Mouse (Mus musculus) limb, embryonic 11.5 days (tissue): ENCODE measurements at regions not wholly inside any gene's neighbourhood (a gene's known extent, or its start where the extent isn't known, plus 50 kb on each side); places are given as distances from the start of the nearest gene placed in this dataset.

Experiments
- ATAC-seq: fragments of 200-750 bp; cut with Nextera tagmentation; 2 replicates; pipeline ENCODE4 v1.8.0; 2017; ENCODE audit warnings: low read depth; ENCODE audit not compliant: insufficient number of reproducible peaks, low FRiP score, low TSS enrichment
- DNase-seq: peaks from one replicate; pipeline ENCODE4 v3.0.0-alpha.2; 2015; ENCODE audit warnings: low spot score
- H3K27ac ChIP-seq: fragments of 300-500 bp; sonication (generic); replicated peaks from 2 replicates; pipeline ENCODE4 v1.5.1; 2014; ENCODE audit warnings: low read depth, mild to moderate bottlenecking, low read length
- H3K27me3 ChIP-seq: fragments of 300-500 bp; sonication (generic); 2 replicates; pipeline ENCODE4 v1.6.1; 2014; ENCODE audit warnings: mild to moderate bottlenecking, low read length, mixed read lengths; ENCODE audit not compliant: control insufficient read depth, insufficient read depth
- H3K36me3 ChIP-seq: fragments of 300-500 bp; sonication (generic); 2 replicates; pipeline ENCODE4 v1.6.1; 2014; ENCODE audit warnings: mild to moderate bottlenecking, low read length, moderate library complexity, mixed read lengths; ENCODE audit not compliant: control insufficient read depth, insufficient read depth
- H3K4me1 ChIP-seq: fragments of 300-500 bp; sonication (generic); 2 replicates; pipeline ENCODE4 v1.6.1; 2014; ENCODE audit warnings: low read length, mixed read lengths; ENCODE audit not compliant: control insufficient read depth, insufficient read depth
- H3K4me2 ChIP-seq: fragments of 300-500 bp; sonication (generic); 2 replicates; pipeline ENCODE4 v1.6.1; 2014; ENCODE audit warnings: low read depth, mild to moderate bottlenecking, moderate library complexity; ENCODE audit not compliant: severe bottlenecking
- H3K4me3 ChIP-seq: fragments of 300-500 bp; sonication (generic); 2 replicates; pipeline ENCODE4 v1.5.1; 2014; ENCODE audit warnings: low read depth, low read length
- H3K9ac ChIP-seq: fragments of 300-500 bp; sonication (generic); 2 replicates; pipeline ENCODE4 v1.6.1; 2014; ENCODE audit warnings: mild to moderate bottlenecking, low read length
- H3K9me3 ChIP-seq: fragments of 300-500 bp; sonication (generic); 2 replicates; pipeline ENCODE4 v1.6.1; 2016; ENCODE audit warnings: low read length; ENCODE audit not compliant: control insufficient read depth
- WGBS: fragments of 180-500 bp; shearing (Covaris S2); extraction: QIAGEN DNeasy Blood & Tissue Kit; methylation state at CpG from one replicate; pipeline ENCODE4 v1.1.7; 2014; 5-methylcytosine and 5-hydroxymethylcytosine counted together

DNA sequence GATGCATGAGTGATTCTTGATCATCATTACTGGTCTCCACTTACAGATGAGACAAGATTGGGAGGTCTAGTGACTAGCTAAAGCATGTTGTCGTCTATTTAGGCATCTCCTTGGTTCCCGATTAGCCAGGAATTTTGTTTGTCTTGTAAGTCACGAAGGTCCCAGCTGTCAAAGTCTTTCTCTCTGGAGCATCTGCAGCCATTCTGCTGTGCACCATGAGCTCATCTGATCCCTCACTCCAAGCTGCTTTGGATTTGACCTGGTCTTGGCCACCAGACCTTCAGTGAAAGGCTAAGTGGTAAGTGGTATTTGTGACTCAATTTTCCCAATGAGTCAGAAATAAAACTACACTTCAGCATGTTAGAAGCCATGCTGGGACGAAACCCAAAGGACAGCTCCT lies 53.3 kb upstream of the Creb5 start:
- H3K4me2 ChIP-seq, result no peak overlapping the region
- H3K36me3 ChIP-seq, result no peaks in the 10 kb centered on the region
- no peak for DNase-seq
- 78% methylated on average over 4 of the region's 4 CpGs for WGBS
- no peak overlapping the region for H3K4me3 ChIP-seq
- no peaks in the 10 kb centered on the region for H3K9me3 ChIP-seq
- no peak overlapping the region for H3K9ac ChIP-seq
- H3K4me1 ChIP-seq, result no peaks in the 10 kb centered on the region
- ATAC-seq, result no peak
- H3K27ac ChIP-seq, result no peak overlapping the region
- H3K27me3 ChIP-seq, result no peaks in the 10 kb centered on the region

GRCm38 (mm10) chr6:53232616-53233015 lies 54.5 kb upstream of the Creb5 start:
- Histone ChIP-seq H3K9ac (no peak overlapping the region), H3K27me3 (no peaks in the 10 kb centered on the region), H3K4me3 (no peak overlapping the region), H3K4me1 (no peaks in the 10 kb centered on the region), H3K4me2 (no peak overlapping the region), H3K36me3 (no peaks in the 10 kb centered on the region), H3K9me3 (no peaks in the 10 kb centered on the region), H3K27ac (no peak overlapping the region)
- no peak for DNase-seq
- no peak for ATAC-seq
- 78% methylated on average over 5 of the region's 5 CpGs for WGBS

DNA sequence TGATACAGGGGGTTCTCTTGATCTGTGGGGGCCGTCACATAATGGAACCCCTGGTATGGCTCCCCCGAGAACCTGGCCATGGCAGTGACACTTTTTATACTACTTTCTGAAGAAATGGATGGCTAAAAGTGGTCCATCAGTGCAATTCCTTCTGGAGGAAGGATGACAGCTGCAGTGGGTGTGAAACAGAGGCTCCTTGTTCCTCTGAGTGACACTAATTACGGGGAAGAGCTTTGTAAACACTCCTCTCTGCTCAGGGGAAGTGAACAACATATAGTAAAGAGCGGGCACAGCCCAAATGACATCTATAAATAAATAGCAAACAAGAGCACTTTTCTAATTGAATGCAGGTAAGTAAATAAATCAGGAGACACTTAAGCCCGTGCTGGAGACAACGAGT lies 57.7 kb upstream of the Creb5 start:
- no peak for ATAC-seq

GRCm38 (mm10) chr6:53222104-53222503 lies 65.0 kb upstream of the Creb5 start:
- Histone ChIP-seq H3K4me3 (no peak overlapping the region), H3K4me1 (peaks cover 3% of the 10 kb centered on the region; the same call in 1 of the 2 replicates), H3K4me2 (no peak overlapping the region), H3K27me3 (no peaks in the 10 kb centered on the region), H3K9me3 (no peaks in the 10 kb centered on the region), H3K9ac (no peak overlapping the region), H3K27ac (no peak overlapping the region), H3K36me3 (no peaks in the 10 kb centered on the region)
- 74% methylated on average over 8 of the region's 8 CpGs for WGBS
- ATAC-seq (no peak), DNase-seq (no peak)

More for the DNA sequence above, 57.7 kb upstream of the Creb5 start:
- WGBS, result 30% methylated on average over 6 of the region's 6 CpGs
- Histone ChIP-seq H3K9me3 (no peaks in the 10 kb centered on the region), H3K4me2 (no peak overlapping the region), H3K4me1 (no peaks in the 10 kb centered on the region), H3K9ac (no peak overlapping the region), H3K27ac (no peak overlapping the region), H3K4me3 (no peak overlapping the region), H3K36me3 (no peaks in the 10 kb centered on the region), H3K27me3 (no peaks in the 10 kb centered on the region)
- DNase-seq, result no peak

- H3K9me3 ChIP-seq, result no peaks in the 10 kb centered on the region
- 75% methylated on average over 4 of the region's 4 CpGs for WGBS
- no peak overlapping the region for H3K27ac ChIP-seq
- H3K4me2 ChIP-seq, result no peak overlapping the region
- no peak overlapping the region for H3K4me3 ChIP-seq
- H3K9ac ChIP-seq, result no peak overlapping the region
- H3K27me3 ChIP-seq, result no peaks in the 10 kb centered on the region
- no peaks in the 10 kb centered on the region for H3K36me3 ChIP-seq
- ATAC-seq (no peak), DNase-seq (no peak)
- H3K4me1 ChIP-seq, result peaks cover 3% of the 10 kb centered on the region; the same call in 1 of the 2 replicates
Observed at GRCm38 (mm10) chr6:53221668-53222005, 65.4 kb upstream of the Creb5 start.

GRCm38 (mm10) chr6:53220784-53221667 lies 66.0 kb upstream of the Creb5 start:
- Histone ChIP-seq H3K4me3 (no peak overlapping the region), H3K36me3 (no peaks in the 10 kb centered on the region), H3K4me2 (no peak overlapping the region), H3K4me1 (peaks cover 3% of the 10 kb centered on the region; the same call in 1 of the 2 replicates), H3K27ac (no peak overlapping the region), H3K9me3 (no peaks in the 10 kb centered on the region), H3K27me3 (no peaks in the 10 kb centered on the region), H3K9ac (no peak overlapping the region)
- 87% methylated on average over 18 of the region's 18 CpGs for WGBS
- DNase-seq (no peak), ATAC-seq (no peak)

- WGBS, result 43% methylated on average over 10 of the region's 10 CpGs
- no peak overlapping the region for H3K27ac ChIP-seq
- no peak for DNase-seq
Observed at GRCm38 (mm10) chr6:53218871-53219286, 68.2 kb upstream of the Creb5 start.

DNA sequence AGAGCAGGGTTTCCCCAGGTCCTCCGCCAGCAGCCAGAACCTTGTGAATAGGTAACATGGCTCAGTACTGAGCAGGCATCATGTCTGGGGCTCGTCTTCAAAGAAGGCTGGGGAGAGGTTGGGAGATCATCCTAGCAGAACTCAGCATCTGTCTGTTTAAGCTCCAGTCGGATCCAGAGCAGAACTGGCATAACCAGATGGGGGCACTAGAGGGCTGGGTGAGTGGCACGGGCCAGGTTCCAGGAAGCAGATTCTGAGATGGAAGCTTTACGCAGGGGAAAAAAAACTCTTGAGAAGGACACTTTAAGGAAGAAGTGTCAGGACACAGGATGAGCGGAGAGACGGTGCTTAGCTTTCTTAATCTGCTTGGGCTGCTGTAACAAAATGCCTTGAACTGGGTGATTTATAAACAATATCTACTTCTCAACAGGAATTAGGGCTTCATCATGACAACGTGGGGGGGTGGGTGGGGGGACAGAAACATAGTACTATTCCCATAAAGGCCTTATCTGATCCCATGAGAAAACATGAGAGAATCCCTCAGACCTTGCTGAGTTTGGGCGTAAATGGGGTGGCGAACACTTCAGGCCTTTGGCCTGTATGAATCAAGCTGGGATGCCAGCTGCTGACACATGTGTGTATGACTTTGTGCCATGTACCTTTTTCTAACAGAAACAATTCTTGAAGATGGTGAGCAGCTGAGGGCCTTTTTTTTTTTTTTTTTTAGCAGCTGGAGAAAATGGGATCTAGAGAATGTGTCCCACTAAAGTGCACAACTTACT lies 69.6 kb upstream of the Creb5 start:
- no peaks in the 10 kb centered on the region for H3K9me3 ChIP-seq
- no peak overlapping the region for H3K4me3 ChIP-seq
- no peaks in the 10 kb centered on the region for H3K27me3 ChIP-seq
- H3K36me3 ChIP-seq, result no peaks in the 10 kb centered on the region
- no peak overlapping the region for H3K9ac ChIP-seq
- H3K4me1 ChIP-seq, result peaks cover 3% of the 10 kb centered on the region; the same call in 1 of the 2 replicates
- WGBS, result 54% methylated on average over 10 of the region's 10 CpGs
- H3K27ac ChIP-seq, result no peak overlapping the region
- H3K4me2 ChIP-seq, result no peak overlapping the region
- ATAC-seq (no peak), DNase-seq (peak; percentile 76)

More at GRCm38 (mm10) chr6:53218871-53219286, 68.2 kb upstream of the Creb5 start:
- ATAC-seq, result no peak
- Histone ChIP-seq H3K4me2 (no peak overlapping the region), H3K9ac (no peak overlapping the region), H3K9me3 (no peaks in the 10 kb centered on the region), H3K4me1 (peaks cover 3% of the 10 kb centered on the region; the same call in 1 of the 2 replicates), H3K4me3 (no peak overlapping the region), H3K27me3 (no peaks in the 10 kb centered on the region), H3K36me3 (no peaks in the 10 kb centered on the region)
